Mouse (Mus musculus): ENCODE data around the gene Ppp1r3e.
A peak's percentile ranks its signal among the peaks of the same experiment; 100 is the strongest.

DNA sequence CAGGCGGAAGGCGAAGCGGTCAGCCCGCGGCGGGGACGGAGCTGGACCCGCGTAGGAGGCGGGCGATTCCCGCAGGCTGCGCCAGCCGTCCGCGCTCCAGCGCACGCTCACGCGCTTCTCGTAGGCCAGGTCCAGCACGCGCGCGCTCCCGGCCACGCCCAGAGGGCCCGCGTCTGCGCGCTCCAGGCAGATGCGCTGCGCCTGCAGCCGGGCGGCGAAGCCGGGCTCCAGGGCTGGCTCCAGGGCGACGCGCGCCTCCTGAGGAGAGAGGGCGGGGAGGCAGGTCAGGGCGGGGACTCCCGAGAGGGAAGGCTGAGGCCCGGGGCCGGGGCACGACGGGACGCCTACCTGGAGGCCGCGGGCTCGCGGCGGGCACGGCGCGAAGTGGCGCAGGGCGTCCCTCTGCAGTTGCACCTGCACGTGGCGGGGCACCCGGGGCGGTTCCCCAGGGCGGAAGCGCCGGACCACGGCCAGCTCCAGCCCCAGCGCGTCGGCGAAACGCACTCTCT, 757 bp downstream of the Ppp1r3e start:
- TF ChIP-seq CTCF (IDR thresholded peaks at IDR 0.05; ENCODE audit: control insufficient read depth, insufficient read depth, insufficient read length), result no peak
- TF ChIP-seq MYOD1 (IDR thresholded peaks at IDR 0.05; ENCODE audit: control insufficient read depth, insufficient read length, low read depth), result no peak
- TF ChIP-seq CEBPB (IDR thresholded peaks at IDR 0.05; ENCODE audit: low read depth), result no peak
- TF ChIP-seq MYOG (IDR thresholded peaks at IDR 0.05; ENCODE audit: control insufficient read depth, extremely low read depth, insufficient read length), result no peak
- no peak for TF ChIP-seq USF1 (IDR thresholded peaks at IDR 0.05; ENCODE audit: low read depth)
- TF ChIP-seq MAX (IDR thresholded peaks at IDR 0.05), result peak; percentile 62
- TF ChIP-seq FOSL1 (IDR thresholded peaks at IDR 0.05; ENCODE audit: insufficient read depth, low read length, poor library complexity, severe bottlenecking), result no peak

All from C2C12 (cell line).